Mouse (Mus musculus): ENCODE measurements at regions not wholly inside any gene's neighbourhood (a gene's known extent, or its start where the extent isn't known, plus 50 kb on each side); places are given as distances from the start of the nearest gene placed in this dataset.
A peak's percentile ranks its signal among the peaks of the same experiment; 100 is the strongest.

- H3K4me3 ChIP-seq (ENCODE audit: low read depth, low read length), result no peak overlapping the region
- TF ChIP-seq EP300 (IDR thresholded peaks at IDR 0.05) (no peak), CTCF (IDR thresholded peaks at IDR 0.05) (no peak)
- no peak overlapping the region for H3K9ac ChIP-seq (replicated peaks; ENCODE audit: low read depth)
- H3K4me1 ChIP-seq (ENCODE audit: insufficient read depth, low read depth, low read length), result no peaks in the 10 kb centered on the region
- ATAC-seq (peak; percentile 38; the same call in 1 of the 2 replicates), DNase-seq (ENCODE audit: low spot score) (peak; percentile 31)
- no peaks in the 10 kb centered on the region for H3K9me3 ChIP-seq (ENCODE audit: low read length)
- no peaks in the 10 kb centered on the region for H3K27me3 ChIP-seq (replicated peaks; ENCODE audit: insufficient read depth, low read length)
- H3K4me2 ChIP-seq (replicated peaks; ENCODE audit: low read depth, low read length), result no peak overlapping the region
- no peaks in the 10 kb centered on the region for H3K36me3 ChIP-seq (ENCODE audit: insufficient read depth, low read length)
- 72% methylated on average over 7 of the region's 7 CpGs for WGBS
- H3K27ac ChIP-seq (ENCODE audit: low read length), result no peak overlapping the region
Measured at GRCm38 (mm10) chr4:106116611-106117010, 199.4 kb upstream of the Usp24 start.

DNA sequence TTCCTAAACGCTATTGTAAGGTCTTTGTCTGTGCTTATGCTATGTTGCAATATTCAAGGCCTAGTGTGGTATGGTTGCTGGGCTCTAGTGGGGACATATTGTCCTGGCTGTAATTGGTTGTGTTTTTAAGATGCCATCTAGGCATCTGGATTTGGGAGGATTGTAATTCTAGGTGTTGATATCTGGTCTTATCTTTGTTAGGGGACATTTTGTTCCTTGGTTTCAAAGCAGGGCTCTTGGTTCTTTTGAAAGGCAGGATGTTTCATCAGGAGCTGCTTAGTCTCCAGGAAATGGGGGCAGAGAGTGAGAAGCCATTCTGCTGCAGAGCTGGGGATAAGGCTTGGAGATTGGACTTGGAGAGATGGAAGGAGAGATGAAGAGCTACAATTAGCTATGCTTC lies 194.7 kb upstream of the Usp24 start:
- Histone ChIP-seq H3K4me1 (ENCODE audit: insufficient read depth, low read depth, low read length) (peaks cover 5% of the 10 kb centered on the region; the same call in 1 of the 2 replicates), H3K4me2 (replicated peaks; ENCODE audit: low read depth, low read length) (no peak overlapping the region), H3K27me3 (replicated peaks; ENCODE audit: insufficient read depth, low read length) (no peaks in the 10 kb centered on the region), H3K4me3 (ENCODE audit: low read depth, low read length) (no peak overlapping the region), H3K36me3 (ENCODE audit: insufficient read depth, low read length) (no peaks in the 10 kb centered on the region), H3K9ac (replicated peaks; ENCODE audit: low read depth) (no peak overlapping the region), H3K27ac (ENCODE audit: low read length) (no peak overlapping the region), H3K9me3 (ENCODE audit: low read length) (no peaks in the 10 kb centered on the region)
- ATAC-seq, result no peak
- TF ChIP-seq CTCF (IDR thresholded peaks at IDR 0.05) (no peak), EP300 (IDR thresholded peaks at IDR 0.05) (peak; percentile 89)
- 74% methylated on average over 1 of the region's 1 CpGs for WGBS
- DNase-seq (ENCODE audit: low spot score), result no peak

- WGBS, result 49% methylated on average over 8 of the region's 8 CpGs
- DNase-seq (ENCODE audit: low spot score), result peak; percentile 88
- TF ChIP-seq EP300 (IDR thresholded peaks at IDR 0.05), result peak; percentile 78
- no peak for TF ChIP-seq CTCF (IDR thresholded peaks at IDR 0.05)
- ATAC-seq, result peak; percentile 95
- peaks cover 5% of the 10 kb centered on the region; the same call in 1 of the 2 replicates for H3K4me1 ChIP-seq (ENCODE audit: insufficient read depth, low read depth, low read length)
- no peaks in the 10 kb centered on the region for H3K27me3 ChIP-seq (replicated peaks; ENCODE audit: insufficient read depth, low read length)
- no peak overlapping the region for H3K27ac ChIP-seq (ENCODE audit: low read length)
- no peaks in the 10 kb centered on the region for H3K9me3 ChIP-seq (ENCODE audit: low read length)
- H3K4me3 ChIP-seq (ENCODE audit: low read depth, low read length), result no peak overlapping the region
- H3K4me2 ChIP-seq (replicated peaks; ENCODE audit: low read depth, low read length), result no peak overlapping the region
- no peaks in the 10 kb centered on the region for H3K36me3 ChIP-seq (ENCODE audit: insufficient read depth, low read length)
- H3K9ac ChIP-seq (replicated peaks; ENCODE audit: low read depth), result no peak overlapping the region
Measured at GRCm38 (mm10) chr4:106123038-106123654, 192.9 kb upstream of the Usp24 start.

- 57% methylated on average over 5 of the region's 5 CpGs for WGBS
- Histone ChIP-seq H3K9ac (replicated peaks; ENCODE audit: low read depth) (no peak overlapping the region), H3K4me2 (replicated peaks; ENCODE audit: low read depth, low read length) (no peak overlapping the region), H3K4me1 (ENCODE audit: insufficient read depth, low read depth, low read length) (peaks cover 5% of the 10 kb centered on the region; the same call in 1 of the 2 replicates), H3K27ac (ENCODE audit: low read length) (no peak overlapping the region), H3K9me3 (ENCODE audit: low read length) (no peaks in the 10 kb centered on the region), H3K36me3 (ENCODE audit: insufficient read depth, low read length) (no peaks in the 10 kb centered on the region), H3K27me3 (replicated peaks; ENCODE audit: insufficient read depth, low read length) (no peaks in the 10 kb centered on the region), H3K4me3 (ENCODE audit: low read depth, low read length) (no peak overlapping the region)
- no peak for ATAC-seq
- no peak for DNase-seq (ENCODE audit: low spot score)
- TF ChIP-seq CTCF (IDR thresholded peaks at IDR 0.05), result no peak
- TF ChIP-seq EP300 (IDR thresholded peaks at IDR 0.05), result no peak
Measured at GRCm38 (mm10) chr4:106127199-106127598, 188.8 kb upstream of the Usp24 start.

DNA sequence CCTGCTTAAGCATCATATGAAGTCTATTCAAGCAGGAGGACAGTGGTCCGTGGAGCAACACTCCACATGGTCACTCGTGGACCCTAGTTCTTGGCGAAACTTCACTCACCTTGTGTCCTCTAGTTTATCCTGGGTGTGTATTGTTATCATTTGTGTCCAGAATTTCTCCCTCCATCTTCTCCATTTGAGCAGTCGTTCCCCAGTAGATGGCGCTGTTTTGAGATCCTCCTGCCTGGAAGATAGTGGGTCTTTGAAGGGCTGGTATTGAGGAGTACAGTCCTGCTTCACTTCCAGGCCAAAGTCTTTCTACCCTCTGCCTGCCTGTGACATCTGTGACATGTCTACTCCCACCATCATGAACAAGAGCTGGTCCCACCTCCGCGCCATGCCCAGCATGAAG lies 188.4 kb upstream of the Usp24 start:
- H3K27me3 ChIP-seq (replicated peaks; ENCODE audit: insufficient read depth, low read length), result no peaks in the 10 kb centered on the region
- H3K9me3 ChIP-seq (ENCODE audit: low read length), result no peaks in the 10 kb centered on the region
- H3K4me2 ChIP-seq (replicated peaks; ENCODE audit: low read depth, low read length), result no peak overlapping the region
- peaks cover 5% of the 10 kb centered on the region; the same call in 1 of the 2 replicates for H3K4me1 ChIP-seq (ENCODE audit: insufficient read depth, low read depth, low read length)
- no peak for TF ChIP-seq EP300 (IDR thresholded peaks at IDR 0.05)
- peak; percentile 69 for TF ChIP-seq CTCF (IDR thresholded peaks at IDR 0.05)
- H3K9ac ChIP-seq (replicated peaks; ENCODE audit: low read depth), result no peak overlapping the region
- DNase-seq (ENCODE audit: low spot score) (peak; percentile 41), ATAC-seq (no peak)
- H3K36me3 ChIP-seq (ENCODE audit: insufficient read depth, low read length), result no peaks in the 10 kb centered on the region
- H3K4me3 ChIP-seq (ENCODE audit: low read depth, low read length), result no peak overlapping the region
- 51% methylated on average over 7 of the region's 7 CpGs for WGBS
- no peak overlapping the region for H3K27ac ChIP-seq (ENCODE audit: low read length)

- WGBS, result 59% methylated on average over 7 of the region's 7 CpGs
- Histone ChIP-seq H3K4me1 (ENCODE audit: insufficient read depth, low read depth, low read length) (no peaks in the 10 kb centered on the region), H3K27me3 (replicated peaks; ENCODE audit: insufficient read depth, low read length) (no peaks in the 10 kb centered on the region), H3K4me2 (replicated peaks; ENCODE audit: low read depth, low read length) (no peak overlapping the region), H3K36me3 (ENCODE audit: insufficient read depth, low read length) (no peaks in the 10 kb centered on the region), H3K9ac (replicated peaks; ENCODE audit: low read depth) (no peak overlapping the region), H3K27ac (ENCODE audit: low read length) (no peak overlapping the region), H3K9me3 (ENCODE audit: low read length) (no peaks in the 10 kb centered on the region), H3K4me3 (ENCODE audit: low read depth, low read length) (no peak overlapping the region)
- DNase-seq (ENCODE audit: low spot score), result peak; percentile 21
- ATAC-seq, result no peak
- TF ChIP-seq EP300 (IDR thresholded peaks at IDR 0.05) (no peak), CTCF (IDR thresholded peaks at IDR 0.05) (no peak)
Measured at GRCm38 (mm10) chr4:106129327-106129726, 186.7 kb upstream of the Usp24 start.
